36 mouse cellular contexts compared by ENCODE assay signal in the genomic region with DNA sequence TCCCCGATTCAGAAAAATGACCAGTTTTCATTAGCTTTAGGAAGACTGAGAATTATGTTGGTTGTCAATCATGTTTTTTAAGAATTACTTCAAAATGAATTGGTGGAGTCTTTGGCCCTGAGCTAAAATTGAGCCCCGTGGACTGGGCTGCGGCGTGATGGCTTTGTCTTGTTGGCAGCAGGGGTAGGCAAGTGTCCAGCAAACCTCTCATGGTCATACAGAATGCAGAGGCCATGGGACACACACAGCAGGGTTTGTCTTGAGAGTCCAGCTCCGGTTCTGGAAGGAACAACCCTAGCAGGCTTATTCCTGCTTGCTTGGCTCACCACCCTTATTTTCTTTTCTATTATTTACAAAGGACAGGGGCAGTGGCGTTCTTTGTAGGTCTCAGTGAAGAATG. TPM values are rescaled to one million over a fixed set of nuclear protein-coding genes. Genes with fewer than 3 reads are reported as not detected.
"Had no signal": no experiment of that assay in that cellular context is flagged by ENCODE, and none has a peak within 500 bp of the region (broad histone marks: within the 10 kb centered on the region; RNA-seq: fewer than 3 reads in every experiment).

No protein-coding gene starts in this region.

- H3K27ac ChIP-seq: gastrocnemius, adult 2 months; heart, embryonic 10.5 days; heart, embryonic 13.5 days; heart, embryonic 15.5 days; hindbrain, embryonic 14.5 days; kidney, embryonic 15.5 days; kidney, postnatal 0 days; limb, embryonic 13.5 days; limb, embryonic 15.5 days; liver, embryonic 12.5 days; liver, embryonic 14.5 days had no signal

- H3K27me3 ChIP-seq: heart, embryonic 15.5 days; kidney, embryonic 15.5 days; limb, embryonic 15.5 days had no signal

- H3K4me2 ChIP-seq: heart, embryonic 13.5 days; heart, embryonic 15.5 days; hindbrain, embryonic 14.5 days; kidney, embryonic 15.5 days; limb, embryonic 13.5 days; limb, embryonic 15.5 days; liver, embryonic 12.5 days had no signal

- H3K4me1 ChIP-seq: heart, embryonic 15.5 days; kidney, embryonic 15.5 days; limb, embryonic 13.5 days; limb, embryonic 15.5 days; liver, embryonic 12.5 days had no signal

- H3K9ac ChIP-seq: heart, embryonic 13.5 days; heart, embryonic 15.5 days; hindbrain, embryonic 14.5 days; kidney, embryonic 15.5 days; limb, embryonic 13.5 days; limb, embryonic 15.5 days; liver, embryonic 12.5 days; liver, embryonic 14.5 days had no signal

- ATAC-seq: hindbrain, embryonic 16.5 days; intestine, embryonic 16.5 days; liver, embryonic 12.5 days had no signal

- H3K36me3 ChIP-seq: heart, embryonic 10.5 days; heart, embryonic 13.5 days; heart, embryonic 15.5 days; kidney, embryonic 15.5 days; limb, embryonic 13.5 days; limb, embryonic 15.5 days; liver, embryonic 12.5 days had no signal

- H3K9me3 ChIP-seq: heart, embryonic 10.5 days; heart, embryonic 13.5 days; heart, embryonic 15.5 days; kidney, embryonic 15.5 days; limb, embryonic 13.5 days; limb, embryonic 15.5 days; liver, embryonic 12.5 days had no signal

- DNase-seq: gastrocnemius, adult 2 months; gastrocnemius, postnatal 10 days; gastrocnemius, postnatal 25 days; heart, postnatal 36 days; kidney, adult 11 months; kidney, adult 9 months; kidney, postnatal 14 days; layer of hippocampus, adult 9-11 months; layer of hippocampus, postnatal 36 days had no signal

- H3K4me3 ChIP-seq: gastrocnemius, adult 2 months; heart, embryonic 10.5 days; heart, embryonic 13.5 days; heart, embryonic 15.5 days; kidney, embryonic 15.5 days; limb, embryonic 13.5 days; limb, embryonic 15.5 days; liver, embryonic 12.5 days had no signal

RNA-seq across cellular contexts. Expression of a gene that starts 33.8 kb away (rescaled TPM):
- total RNA-seq: gastrocnemius, adult 2 months; hematopoietic stem cell, adult 5-6 weeks; liver, adult 2 months had no signal
- polyA plus RNA-seq: heart, postnatal 0 days; liver, adult 2 months had no signal

RNA-seq across cellular contexts. Expression of a gene that starts 57.8 kb away (rescaled TPM):
- total RNA-seq: gastrocnemius, adult 2 months; gastrocnemius, postnatal 25 days; heart, adult 18-20 months; heart, postnatal 14 days; heart, postnatal 36 days; layer of hippocampus, adult 18-20 months; layer of hippocampus, adult 8-10 months; layer of hippocampus, postnatal 14 days; layer of hippocampus, postnatal 36 days; left cerebral cortex, adult 18-20 months; left cerebral cortex, adult 8-10 months; left cerebral cortex, postnatal 14 days; left cerebral cortex, postnatal 36 days; liver, adult 2 months had no signal
- polyA plus RNA-seq: frontal cortex, adult 2 months; heart, embryonic 10.5 days; heart, embryonic 13.5 days; heart, embryonic 15.5 days; heart, postnatal 0 days; hindbrain, embryonic 11.5 days; hindbrain, embryonic 14.5 days; kidney, adult 2 months; limb, embryonic 13.5 days; liver, adult 2 months had no signal
